Mouse (Mus musculus) R1 (cell line): ENCODE measurements around the gene 5330417C22Rik.
"Not testable (repeated sequence)": the region's sequence is repeated elsewhere in the genome, so short reads cannot be mapped to it uniquely, and the experiment has no call there.

Experiments used
- DNase-seq: peaks from one replicate; pipeline ENCODE4 v3.0.0-alpha.2; 2018; ENCODE audit warnings: low read depth, low spot score

Gene 5330417C22Rik

DNA sequence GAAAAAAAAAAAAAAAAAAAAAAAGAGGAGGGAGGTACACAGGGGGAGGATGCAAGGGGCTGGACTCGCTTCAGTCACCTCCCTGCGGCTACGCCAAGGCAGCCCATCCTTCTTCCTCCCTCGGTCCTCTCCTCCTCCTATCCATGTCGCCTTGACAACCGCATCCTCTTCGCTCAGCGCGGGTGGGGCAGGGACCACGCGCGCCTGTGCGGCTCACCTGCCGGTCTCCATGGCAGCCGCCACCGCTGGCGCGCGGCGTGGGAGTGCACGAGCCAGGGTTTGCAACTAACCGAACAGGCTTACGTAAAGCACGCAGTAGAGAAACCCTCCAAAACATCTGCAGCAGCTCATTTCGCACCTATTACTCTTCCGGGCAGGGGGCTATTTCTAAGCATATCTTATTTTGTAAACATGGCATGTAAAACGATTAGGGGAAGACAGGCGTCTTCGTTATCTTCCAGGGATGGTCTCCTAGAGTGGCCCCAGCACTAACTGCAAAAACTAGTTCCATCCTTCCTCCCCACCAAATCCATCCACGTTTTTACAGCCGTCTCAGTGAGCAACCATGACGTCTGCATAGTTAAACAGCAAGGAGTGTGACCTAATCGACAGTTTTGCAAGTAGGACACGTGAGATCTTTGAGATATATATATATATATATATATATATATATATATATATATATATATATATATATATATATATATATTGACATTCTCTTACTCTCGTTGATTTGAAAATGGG, at the start of gene 5330417C22Rik:
5330417C22Rik (minus strand) TSS at position 20 of the 744 bp plus-strand sequence.
- DNase-seq = peak; percentile 61

DNA sequence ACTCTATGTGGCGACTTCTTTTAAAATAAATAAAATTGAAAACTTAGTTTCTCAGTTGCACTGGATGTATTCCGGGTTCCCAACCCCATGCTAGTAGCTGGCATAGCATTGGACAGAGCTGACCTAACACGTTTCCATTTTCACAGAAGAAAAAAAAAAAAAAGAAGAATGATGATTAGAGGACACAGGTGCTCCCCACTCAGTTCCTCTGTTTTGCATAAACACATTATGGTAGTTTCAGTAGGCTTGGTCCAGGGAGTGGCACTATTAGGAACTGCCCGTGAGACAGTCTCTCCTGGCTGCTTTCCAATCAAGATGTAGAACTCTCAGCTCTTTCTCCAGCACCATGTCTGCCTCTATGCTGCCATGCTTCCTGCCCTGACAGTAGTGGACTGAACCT, 48.2 kb upstream of the 5330417C22Rik start:
- no peak for DNase-seq

- DNase-seq = no peak
Observed at GRCm38 (mm10) chr3:108574018-108574417, 37.7 kb upstream of the 5330417C22Rik start.

GRCm38 (mm10) chr3:108572309-108573010, 36.1 kb upstream of the 5330417C22Rik start:
- no peak for DNase-seq

DNA sequence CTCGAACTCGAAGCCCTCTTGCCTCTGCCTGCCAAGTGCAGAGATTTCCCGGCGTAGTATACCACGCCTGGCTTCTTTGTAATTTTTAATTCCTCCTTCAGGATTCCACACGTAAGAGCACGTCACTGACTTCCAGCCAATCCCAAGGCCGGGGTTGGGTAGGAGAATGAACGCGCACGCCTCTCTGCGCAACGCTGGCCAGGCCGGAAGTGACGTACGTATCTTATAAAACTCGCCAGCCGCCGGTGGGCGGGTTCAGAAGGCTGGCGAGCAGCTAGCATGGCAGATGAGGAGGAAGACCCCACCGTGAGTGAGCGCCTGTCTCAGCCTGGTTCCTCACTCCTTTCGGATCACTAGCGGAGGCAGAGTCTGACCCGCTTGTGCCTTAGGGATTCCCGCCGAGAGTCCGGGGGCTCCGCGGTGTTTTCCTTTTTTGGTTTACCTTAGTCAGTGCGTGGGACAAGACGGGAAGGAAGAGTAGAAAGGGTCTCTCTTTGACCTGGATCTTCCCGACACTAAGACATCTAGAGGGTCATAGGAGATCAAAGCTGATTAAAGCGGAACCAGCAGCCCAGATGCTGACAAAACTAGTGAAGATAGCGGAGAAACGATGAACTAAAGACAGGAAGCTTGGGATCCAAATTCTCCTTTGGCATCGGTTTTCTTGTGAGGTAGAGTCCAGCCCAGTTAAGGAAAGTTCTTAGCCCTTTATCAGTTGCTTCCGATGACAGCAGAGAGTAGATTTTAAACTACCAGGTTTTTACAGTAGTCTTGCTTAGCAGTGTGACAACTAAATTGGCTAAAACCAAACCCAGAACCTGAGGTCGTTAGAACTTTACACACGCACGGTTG, 35.3 kb upstream of the 5330417C22Rik start, which contains the start of gene Taf13:
Taf13 (plus strand) TSS at position 256 of the 852 bp plus-strand sequence.
- DNase-seq = peak; percentile 97

DNA sequence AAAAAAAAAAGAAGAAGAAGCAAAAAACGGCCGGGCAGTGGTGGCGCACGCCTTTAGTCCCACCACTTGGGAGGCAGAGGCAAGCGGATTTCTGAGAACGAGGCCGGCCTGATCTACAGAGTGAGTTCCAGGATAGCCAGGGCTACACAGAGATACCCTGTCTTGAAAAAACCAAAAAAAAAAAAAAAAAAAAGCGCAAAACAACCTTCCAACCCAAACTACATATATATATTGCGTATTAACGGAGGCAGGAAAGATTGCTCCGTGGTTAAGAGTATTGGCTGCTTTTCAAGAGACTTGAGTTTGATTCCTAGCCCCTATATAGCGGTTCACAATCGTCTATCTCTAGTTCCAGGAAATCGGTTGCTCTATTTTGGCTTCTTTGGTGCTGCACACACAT, 34.5 kb upstream of the 5330417C22Rik start:
- no peak for DNase-seq

- DNase-seq = not testable (repeated sequence)
Observed at GRCm38 (mm10) chr3:108569636-108570035, 33.3 kb upstream of the 5330417C22Rik start.

DNA sequence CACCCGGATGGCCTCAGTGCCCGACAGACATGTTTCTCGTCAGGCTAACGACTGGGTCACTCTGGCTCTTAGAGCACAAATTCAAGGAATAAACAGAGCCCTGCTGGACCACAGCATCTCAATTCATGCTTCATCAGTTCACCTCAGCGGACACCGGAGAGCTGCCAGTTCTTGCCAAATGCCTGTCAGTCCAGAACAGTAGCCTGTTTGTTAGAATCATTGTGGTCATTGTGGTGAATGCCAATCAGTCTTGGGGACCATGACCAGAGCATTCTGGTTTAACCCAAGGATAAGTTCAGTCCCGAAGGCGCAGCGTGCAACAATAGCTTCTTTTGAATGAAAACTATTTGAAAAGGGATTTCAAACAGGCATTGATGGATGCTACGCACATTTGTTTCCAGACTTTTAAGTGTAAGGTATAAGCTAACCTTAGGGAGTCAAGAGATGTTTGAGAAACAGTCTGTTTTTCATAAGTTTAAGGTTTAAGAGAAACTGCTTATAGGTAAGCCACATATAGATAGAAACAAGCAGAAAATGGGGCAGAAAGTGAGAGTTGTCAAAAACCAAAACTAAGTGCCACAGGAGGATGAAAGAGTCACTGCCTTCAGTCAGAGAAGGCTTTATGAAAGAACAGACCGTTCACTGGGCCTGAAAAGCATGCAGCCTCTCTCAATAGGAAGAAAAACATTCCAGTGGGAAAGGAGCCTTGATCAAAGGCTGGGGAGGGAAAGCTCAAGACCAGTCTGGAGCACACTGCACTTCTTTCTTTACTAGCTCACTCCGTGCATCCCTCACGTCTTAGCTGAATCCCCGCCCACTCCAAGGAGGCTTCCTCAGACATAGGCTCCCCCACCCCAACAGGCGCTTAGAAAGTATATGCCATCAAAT, 31.9 kb upstream of the 5330417C22Rik start:
- no peak for DNase-seq

DNA sequence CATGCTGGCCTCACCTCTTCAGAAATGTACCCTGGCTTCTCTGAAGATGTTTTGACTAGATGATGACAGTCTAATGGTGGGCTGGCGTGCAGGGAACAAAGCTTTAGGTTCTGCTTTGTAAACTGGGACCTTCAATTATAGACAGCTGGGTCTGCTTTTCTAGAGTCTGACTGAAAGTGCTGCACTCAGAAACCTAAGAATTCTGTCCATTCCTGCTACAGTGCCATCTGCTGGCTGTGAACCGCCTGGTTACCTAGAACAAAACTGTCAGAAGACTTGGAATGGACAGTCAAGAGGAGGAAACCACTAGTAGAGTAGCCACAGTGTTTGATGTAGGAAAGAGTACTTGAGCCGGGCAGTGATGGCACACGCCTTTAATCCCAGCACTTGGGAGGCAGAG, 27.0 kb upstream of the 5330417C22Rik start:
- DNase-seq = peak; percentile 86

- no peak for DNase-seq
Observed at GRCm38 (mm10) chr3:108562777-108563271, 26.5 kb upstream of the 5330417C22Rik start.

GRCm38 (mm10) chr3:108562133-108562730, 25.9 kb upstream of the 5330417C22Rik start, which contains the start of gene Tmem167b:
Gene Tmem167b, minus strand, starts transcription at chr3:108562466.
- DNase-seq = peak; percentile 99

- DNase-seq = no peak
Observed at GRCm38 (mm10) chr3:108557888-108558287, 21.6 kb upstream of the 5330417C22Rik start.

DNA sequence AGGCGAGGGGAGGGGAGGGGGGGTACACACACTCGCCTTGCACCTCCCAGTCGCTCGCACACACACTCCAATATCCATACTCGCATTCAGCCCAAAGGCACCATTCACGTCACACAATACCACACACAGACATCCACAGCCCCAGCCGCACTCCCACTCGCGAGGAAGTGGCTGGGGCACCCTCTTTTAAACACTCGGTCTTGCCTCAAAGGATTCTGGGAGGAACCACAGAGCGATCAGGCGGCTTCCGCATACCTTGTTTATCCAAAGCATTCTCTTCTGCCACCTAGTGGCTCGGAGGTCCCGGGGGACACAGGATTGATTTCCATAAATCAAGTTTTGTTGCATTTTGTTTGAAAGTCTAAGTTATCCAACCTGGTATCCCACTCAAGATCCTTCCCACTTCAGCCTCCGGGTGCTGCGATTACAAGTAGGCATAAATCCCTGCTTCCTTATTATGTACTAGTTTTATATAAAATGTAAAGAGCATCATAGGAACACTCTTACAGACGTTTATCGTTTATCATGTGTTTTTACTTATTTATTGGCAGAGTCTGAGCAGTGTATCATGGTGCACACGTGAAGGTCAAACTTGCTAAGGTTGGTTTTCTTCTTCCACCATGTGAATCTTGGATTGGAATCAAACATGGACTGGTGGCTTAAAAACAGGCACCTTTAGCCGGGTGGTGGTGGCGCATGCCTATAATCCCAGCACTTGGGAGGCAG, 18.4 kb upstream of the 5330417C22Rik start:
- DNase-seq = peak; percentile 98

GRCm38 (mm10) chr3:108554111-108554561, 17.8 kb upstream of the 5330417C22Rik start:
- peak; percentile 72 for DNase-seq

DNA sequence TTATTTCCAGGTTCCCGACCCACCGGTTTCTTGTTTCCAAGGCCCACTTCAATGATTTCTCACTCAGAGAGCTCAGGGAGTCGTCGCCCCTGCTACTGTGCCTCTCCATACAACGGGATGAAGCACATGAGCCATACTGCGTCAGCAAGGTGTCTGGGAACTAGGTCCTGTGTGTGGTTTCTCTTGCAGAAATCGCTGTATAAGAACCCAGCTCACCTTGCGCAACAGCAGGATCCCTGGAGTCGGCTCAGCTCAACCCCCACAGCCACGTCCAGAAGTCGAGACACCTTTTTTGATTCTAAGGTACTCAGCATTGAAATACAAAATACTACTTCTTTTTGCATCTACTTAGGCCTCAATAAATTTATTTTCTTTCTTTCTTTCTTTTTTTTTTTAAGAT, 6.0 kb upstream of the 5330417C22Rik start:
- no peak for DNase-seq

DNA sequence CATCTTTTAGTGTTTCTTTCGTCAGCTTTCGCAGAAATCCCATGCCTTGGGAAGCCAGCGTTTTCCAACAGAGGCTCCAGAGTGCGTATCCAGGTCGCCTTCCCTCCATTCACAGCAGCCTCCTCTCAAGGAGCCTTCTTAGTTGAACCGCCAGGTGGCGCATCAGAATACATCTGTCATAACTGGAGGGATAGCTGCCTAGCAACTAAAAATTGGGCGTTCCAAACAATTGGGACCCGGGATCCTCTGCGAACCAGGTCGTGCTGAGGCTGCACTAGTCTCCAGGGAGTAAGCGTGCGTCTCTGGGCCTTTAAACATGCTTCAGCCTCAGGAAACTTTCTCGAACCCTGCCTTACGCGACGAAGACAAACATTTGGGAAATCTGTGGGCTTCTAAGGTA, 967 bp upstream of the 5330417C22Rik start:
- peak; percentile 94 for DNase-seq

GRCm38 (mm10) chr3:108535896-108536516, 330 bp downstream of the 5330417C22Rik start:
- DNase-seq = no peak

- DNase-seq = no peak
Observed at GRCm38 (mm10) chr3:108533951-108534350, 2.4 kb downstream of the 5330417C22Rik start, which contains the start of gene 1700013F07Rik. Gene 1700013F07Rik, plus strand, starts transcription at chr3:108534150.
